Mouse (Mus musculus): ENCODE measurements around the gene V1ra8.
"Not testable (repeated sequence)": the region's sequence is repeated elsewhere in the genome, so short reads cannot be mapped to it uniquely, and the experiment has no call there.

The V1ra8 gene

DNA sequence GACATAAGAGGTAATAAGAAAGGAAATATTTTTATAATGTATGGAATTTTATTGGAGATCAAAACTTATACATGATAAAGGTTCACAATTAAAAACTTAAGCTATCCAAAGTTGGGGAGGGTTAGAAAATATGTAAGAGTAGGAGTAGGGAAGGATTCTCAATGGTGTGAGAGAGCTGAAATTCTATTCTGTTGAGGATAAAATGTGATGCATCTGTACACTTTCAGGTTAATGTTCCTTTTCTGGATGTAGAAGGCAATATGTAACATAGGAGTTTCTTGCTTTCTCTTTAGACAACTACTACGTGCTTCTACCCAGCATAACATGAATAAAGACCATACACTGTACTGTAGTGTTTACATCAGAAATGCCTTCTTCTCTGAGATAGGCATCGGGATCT is at the start of gene V1ra8:
Gene V1ra8 (plus strand): TSS at position 301 of the 400 bp plus-strand sequence.
- not testable (repeated sequence) for DNase-seq

- no peak for DNase-seq
Observed at GRCm38 (mm10) chr6:90160139-90160538, 42.5 kb upstream of the V1ra8 start.

DNA sequence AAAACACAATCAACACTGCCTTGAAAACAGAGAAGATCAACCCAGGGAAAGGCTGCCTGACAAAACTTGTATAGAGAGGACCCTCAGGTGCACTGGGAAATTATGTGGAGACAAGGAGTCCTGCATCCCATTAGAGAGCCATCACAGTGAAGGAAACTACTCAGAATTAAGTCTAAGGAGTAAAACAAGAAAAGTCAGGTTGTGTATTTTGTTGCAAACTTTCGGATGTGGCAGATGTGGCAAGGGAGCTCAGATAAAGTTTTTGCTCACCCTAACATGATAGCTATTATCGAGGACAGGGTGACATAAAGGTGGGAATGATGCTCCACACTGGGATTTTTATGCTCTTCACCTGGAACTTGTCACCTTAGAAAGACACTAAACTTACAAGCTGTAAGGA is 28.1 kb upstream of the V1ra8 start, which contains the start of gene Vmn1r52:
Gene Vmn1r52 (plus strand): TSS at position 301 of the 400 bp plus-strand sequence.
- DNase-seq: no peak

DNA sequence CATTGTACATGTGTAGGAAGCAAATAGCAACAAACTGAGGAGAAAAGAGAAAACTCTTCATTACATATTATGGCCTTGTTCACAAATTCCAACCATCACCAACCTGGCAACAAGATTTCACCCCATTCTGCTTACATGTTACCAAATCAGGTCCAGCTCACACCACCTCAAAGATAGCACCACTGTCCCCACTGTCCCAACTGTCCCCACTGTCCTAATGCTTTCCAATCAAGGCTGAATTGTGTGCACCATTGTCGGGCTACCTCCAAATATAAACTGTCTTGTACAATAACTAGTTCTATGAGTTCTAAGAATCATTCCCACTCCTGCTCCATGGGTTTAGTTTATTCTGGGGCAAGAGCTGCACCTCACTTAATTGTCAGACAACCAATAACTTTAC is 21.7 kb downstream of the V1ra8 start, which contains the start of gene Vmn1r53:
Gene Vmn1r53 (minus strand): TSS at position 101 of the 400 bp plus-strand sequence.
- no peak for DNase-seq

DNA sequence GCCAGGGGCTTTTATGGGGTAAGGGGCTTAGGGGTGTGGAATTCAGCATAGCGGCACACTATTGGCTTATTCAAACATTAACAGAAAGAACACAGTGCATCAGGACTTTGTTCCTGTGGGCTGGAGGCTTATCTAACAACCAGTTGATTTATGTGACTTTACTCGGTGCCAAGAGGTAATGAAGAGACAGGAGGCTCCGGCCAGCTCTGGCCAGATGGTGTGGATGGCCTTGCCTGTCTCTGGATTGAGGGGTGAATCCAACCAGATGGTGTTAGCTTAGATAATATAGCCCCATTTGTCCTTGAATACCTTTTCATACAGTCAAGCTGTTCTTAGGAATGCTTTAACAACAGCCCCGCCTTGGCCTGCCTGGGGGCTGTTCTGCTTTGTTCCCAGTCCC is 29.5 kb downstream of the V1ra8 start:
- not testable (repeated sequence) for DNase-seq

GRCm38 (mm10) chr6:90232681-90233080 is 30.1 kb downstream of the V1ra8 start:
- no peak for DNase-seq

- no peak for DNase-seq
Observed at GRCm38 (mm10) chr6:90244019-90244418, 41.4 kb downstream of the V1ra8 start.

DNA sequence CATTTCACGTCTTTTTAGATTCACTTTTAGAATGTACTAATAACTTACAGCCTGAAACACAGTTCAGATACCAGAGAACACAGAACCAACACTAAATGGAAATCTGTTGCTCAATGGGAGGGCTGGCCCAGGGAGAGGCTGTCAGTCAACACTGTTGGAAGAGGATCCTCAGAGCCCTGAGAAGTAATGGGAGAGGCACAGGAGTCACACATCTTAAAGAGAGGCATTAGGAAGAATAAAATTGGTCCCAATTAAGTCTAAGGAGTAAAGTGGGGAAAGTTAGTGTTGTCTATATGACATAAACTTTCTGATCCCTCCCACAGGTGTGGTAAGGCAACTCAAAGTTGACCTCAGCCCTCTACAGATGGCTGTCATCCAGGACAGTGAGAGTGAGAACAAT is 43.4 kb downstream of the V1ra8 start, which contains the start of gene Vmn1r54:
Gene Vmn1r54 (plus strand): TSS at position 301 of the 400 bp plus-strand sequence.
- no peak for DNase-seq

Measured in cerebellum, postnatal 25 days (tissue).